7 mouse cellular contexts compared by ENCODE assay signal in the genomic region with DNA sequence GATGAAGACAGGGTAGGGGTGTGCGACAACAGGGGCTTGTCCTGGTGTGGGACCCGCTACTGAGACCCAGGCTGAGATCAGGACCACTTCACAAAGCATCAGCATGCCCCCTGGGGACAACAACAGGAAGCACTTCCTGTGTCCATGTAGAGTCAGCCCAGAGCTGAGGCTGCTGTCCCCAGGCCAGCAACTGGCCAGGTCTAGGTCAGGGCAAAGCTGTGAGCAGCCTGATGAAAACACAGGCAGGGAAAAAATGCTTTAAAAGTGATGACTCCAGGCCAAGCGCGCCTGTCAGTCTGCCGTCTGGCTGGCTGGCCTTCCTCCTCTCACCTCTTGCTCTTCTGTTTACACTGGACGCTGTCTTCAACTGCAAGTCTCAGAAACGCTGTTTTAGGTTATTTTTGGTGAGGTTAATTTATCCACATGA. TPM values are rescaled to one million over a fixed set of nuclear protein-coding genes. Genes with fewer than 3 reads are reported as not detected.
DNase-seq lines count a peak whose midpoint lies in the region; ATAC-seq lines count a peak whose summit lies in the region.

No protein-coding gene starts in this region.

- H3K4me1 ChIP-seq in liver, embryonic 16.5 days (ENCODE audit: control insufficient read depth, low read depth, low read length) = no peaks in the 10 kb centered on the region
- peaks cover 22% of the 10 kb centered on the region for H3K4me1 ChIP-seq in forebrain, embryonic 15.5 days

- H3K36me3 ChIP-seq in liver, embryonic 16.5 days (ENCODE audit: control insufficient read depth, insufficient read depth) = no peaks in the 10 kb centered on the region
- H3K36me3 ChIP-seq in forebrain, embryonic 15.5 days = peaks cover 20% of the 10 kb centered on the region

- WGBS in liver, embryonic 16.5 days (ENCODE audit: insufficient replicate concordance) = 53% methylated on average over 7 of the region's 7 CpGs
- 76% methylated on average over 7 of the region's 7 CpGs for WGBS in forebrain, embryonic 15.5 days

- peak; percentile 79 for DNase-seq in NIH3T3 (ENCODE audit: low read depth)
- peak; percentile 39 for DNase-seq in adrenal gland, postnatal 25 days
- peak; percentile 43 for DNase-seq in heart, postnatal 4 days
- no peak for DNase-seq in frontal cortex, postnatal 14 days (ENCODE audit: low spot score in 2 of 2)

- H3K9me3 ChIP-seq in liver, embryonic 16.5 days (replicated peaks; ENCODE audit: control insufficient read depth, low read length) = no peaks in the 10 kb centered on the region
- no peaks in the 10 kb centered on the region for H3K9me3 ChIP-seq in forebrain, embryonic 15.5 days

- no peak overlapping the region for H3K4me2 ChIP-seq in liver, embryonic 16.5 days (ENCODE audit: low read depth, low read length)
- no peak overlapping the region for H3K4me2 ChIP-seq in forebrain, embryonic 15.5 days (replicated peaks)

- H3K27me3 ChIP-seq in liver, embryonic 16.5 days (ENCODE audit: control insufficient read depth, insufficient read depth, low read depth, low read length) = no peaks in the 10 kb centered on the region
- no peaks in the 10 kb centered on the region for H3K27me3 ChIP-seq in forebrain, embryonic 15.5 days

- ATAC-seq in liver, embryonic 16.5 days (ENCODE audit: low read depth) = peak; percentile 69
- no peak for ATAC-seq in forebrain, embryonic 15.5 days (replicated peaks)
- no peak for ATAC-seq in cerebellum, adult (ENCODE audit: insufficient number of reproducible peaks, low FRiP score, low TSS enrichment)

- H3K9ac ChIP-seq in liver, embryonic 16.5 days (ENCODE audit: low read depth, low read length) = no peak overlapping the region
- H3K9ac ChIP-seq in forebrain, embryonic 15.5 days (replicated peaks) = no peak overlapping the region

- H3K4me3 ChIP-seq in liver, embryonic 16.5 days (ENCODE audit: low read depth, low read length) = no peak overlapping the region
- no peak overlapping the region for H3K4me3 ChIP-seq in forebrain, embryonic 15.5 days

- no peak overlapping the region; the same call in 1 of the 2 replicates for H3K27ac ChIP-seq in liver, embryonic 16.5 days (ENCODE audit: low read length)
- H3K27ac ChIP-seq in forebrain, embryonic 15.5 days (replicated peaks) = no peak overlapping the region

RNA-seq across cellular contexts. Expression of a gene that starts 21.0 kb away (rescaled TPM):
- total RNA-seq in adrenal gland, postnatal 25 days (2021) = 52.5 and 57.8 TPM in 2 replicates
- 10 to 100 TPM; 41.0 to 42.9 TPM for total RNA-seq in heart, postnatal 4 days (2021)
- polyA plus RNA-seq in liver, embryonic 16.5 days (2015; fragmentation: Nextera tagmentation; extraction: Ambion mirVana) = 1.3 and 1.6 TPM in 2 replicates
- 36.7 and 39.2 TPM in 2 replicates for polyA plus RNA-seq in forebrain, embryonic 15.5 days (2015; fragmentation: Nextera tagmentation; extraction: Ambion mirVana)

RNA-seq across cellular contexts. Expression of a gene that starts 41.5 kb away (rescaled TPM):
- total RNA-seq in adrenal gland, postnatal 25 days (2021) = 171 and 182 TPM in 2 replicates
- 100 to 1,000 TPM; 130 to 135 TPM for total RNA-seq in heart, postnatal 4 days (2021)
- polyA plus RNA-seq in liver, embryonic 16.5 days (2015; fragmentation: Nextera tagmentation; extraction: Ambion mirVana) = 149 and 152 TPM in 2 replicates
- polyA plus RNA-seq in forebrain, embryonic 15.5 days (2015; fragmentation: Nextera tagmentation; extraction: Ambion mirVana) = 394 and 395 TPM in 2 replicates

RNA-seq across cellular contexts. Expression of a gene that starts 53.1 kb away (rescaled TPM):
- 39.1 and 46.2 TPM in 2 replicates for total RNA-seq in adrenal gland, postnatal 25 days (2021)
- 10 to 100 TPM; 13.8 to 17.3 TPM for total RNA-seq in heart, postnatal 4 days (2021)
- polyA plus RNA-seq in liver, embryonic 16.5 days (2015; fragmentation: Nextera tagmentation; extraction: Ambion mirVana) = 9.0 and 9.2 TPM in 2 replicates
- polyA plus RNA-seq in forebrain, embryonic 15.5 days (2015; fragmentation: Nextera tagmentation; extraction: Ambion mirVana) = 31.0 and 32.4 TPM in 2 replicates

Comparison
In these comparisons a context has a peak if more than half of its experiments do, and no peak if none do; other contexts are left out.
1. DNase-seq: peak in NIH3T3 (single experiment), adrenal gland, postnatal 25 days (single experiment) and heart, postnatal 4 days (single experiment); none in frontal cortex, postnatal 14 days (0 of 2).